Mouse (Mus musculus) heart, postnatal 14 days (tissue): ENCODE measurements around the gene Gm8871. TPM values are rescaled to one million over a fixed set of nuclear protein-coding genes. Genes with fewer than 3 reads are reported as not detected.
"Not testable (repeated sequence)": the region's sequence is repeated elsewhere in the genome, so short reads cannot be mapped to it uniquely, and the experiment has no call there.

ENCODE experiments used
- DNase-seq, 2 experiments: peaks; one replicate each; pipeline ENCODE4 v3.0.0; 2021 to 2022
- intact Hi-C: fragments of 180-260 bp; cut with DNase I; formaldehyde crosslinking; loops from one replicate; pipeline ENCODE4 v1.15.1; 2025
- long read RNA-seq, 2 experiments: library from polyadenylated mRNA; stranded (forward); transcript quantifications; one replicate each; pipeline ENCODE4 v2.0.0; 2021
- total RNA-seq, 2 experiments: library from RNA; stranded (reverse); gene quantifications; 2 replicates each; pipeline ENCODE4 v1.2.3; 2021

The Gm8871 gene
- total RNA-seq, result not detected
- long read RNA-seq, experiment 1, result 0 reads
- long read RNA-seq, experiment 2, result 0 reads

GRCm38 (mm10) chr5:10947505-10947904, at the start of gene Gm8871, which contains the start of gene Gm8857:
Gene Gm8871, plus strand, starts transcription at chr5:10947805.
Gene Gm8857, plus strand, starts transcription at chr5:10947807.
- intact Hi-C loops, DNase-seq: not testable (repeated sequence)

DNA sequence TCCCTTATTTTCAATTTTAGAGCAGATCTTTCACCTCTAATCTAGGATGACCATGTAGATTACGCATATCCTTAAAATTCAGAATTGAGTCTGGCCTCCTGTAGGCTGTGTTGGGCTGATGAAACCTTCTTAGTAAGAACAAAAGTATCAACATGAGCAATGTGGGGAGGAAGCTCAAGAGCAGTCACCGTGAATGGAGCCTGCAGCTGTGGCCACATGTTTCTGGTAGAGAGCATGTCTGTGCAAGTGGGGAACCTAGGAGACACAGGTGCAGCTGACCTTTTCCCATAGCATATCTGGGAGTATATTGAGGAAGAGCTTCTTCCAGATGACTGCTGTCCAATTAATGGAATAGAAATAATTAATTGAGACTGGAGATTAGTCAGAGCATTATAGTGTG, 5.9 kb downstream of the Gm8871 start:
- intact Hi-C loops, DNase-seq: not testable (repeated sequence)

GRCm38 (mm10) chr5:10958057-10958456, 10.5 kb downstream of the Gm8871 start:
- intact Hi-C loops, DNase-seq: not testable (repeated sequence)

Other genes with a start within 250 kb of the Gm8871 start
- gene Gm8857, start within 50 bp of the Gm8871 start, total RNA-seq, result not detected
- not detected for gene Gm8879, start 179.8 kb downstream of the Gm8871 start, total RNA-seq
- gene Gm5861, start 235.3 kb downstream of the Gm8871 start, total RNA-seq, result not detected